Mouse (Mus musculus) embryonic facial prominence, embryonic 11.5 days (tissue): ENCODE measurements around the gene Lrmda. TPM values are rescaled to one million over a fixed set of nuclear protein-coding genes. Genes with fewer than 3 reads are reported as not detected.

Source experiments
- ATAC-seq: fragments of 200-750 bp; cut with Nextera tagmentation; replicated peaks from 2 replicates; pipeline ENCODE4 v1.8.0; 2017; ENCODE audit warnings: low read depth; ENCODE audit not compliant: insufficient number of reproducible peaks, low FRiP score, low TSS enrichment
- DNase-seq: peaks from one replicate; pipeline ENCODE4 v3.0.0-alpha.2; 2015; ENCODE audit warnings: low spot score
- H3K27ac ChIP-seq: fragments of 300-500 bp; sonication (generic); replicated peaks from 2 replicates; pipeline ENCODE4 v1.5.1; 2014; ENCODE audit warnings: mild to moderate bottlenecking, low read depth, low read length, control low read depth
- H3K27me3 ChIP-seq: fragments of 300-500 bp; sonication (generic); 2 replicates; pipeline ENCODE4 v1.6.1; 2014; ENCODE audit warnings: mild to moderate bottlenecking, low read length, moderate library complexity, mixed read lengths; ENCODE audit not compliant: control insufficient read depth, insufficient read depth
- H3K36me3 ChIP-seq: fragments of 300-500 bp; sonication (generic); replicated peaks from 2 replicates; pipeline ENCODE4 v1.6.1; 2014; ENCODE audit warnings: low read depth, mild to moderate bottlenecking, low read length, moderate library complexity, mixed read lengths; ENCODE audit not compliant: control insufficient read depth, insufficient read depth
- H3K4me1 ChIP-seq: fragments of 300-500 bp; sonication (generic); 2 replicates; pipeline ENCODE4 v1.6.1; 2014; ENCODE audit warnings: low read length, mixed read lengths; ENCODE audit not compliant: control insufficient read depth, insufficient read depth
- H3K4me2 ChIP-seq: fragments of 300-500 bp; sonication (generic); 2 replicates; pipeline ENCODE4 v1.6.1; 2014; ENCODE audit warnings: low read depth, mild to moderate bottlenecking, control low read depth, low read length, moderate library complexity
- H3K4me3 ChIP-seq: fragments of 300-500 bp; sonication (generic); 2 replicates; pipeline ENCODE4 v1.5.1; 2014; ENCODE audit warnings: low read depth, low read length, control low read depth
- H3K9ac ChIP-seq: fragments of 300-500 bp; sonication (generic); replicated peaks from 2 replicates; pipeline ENCODE4 v1.6.1; 2014; ENCODE audit warnings: mild to moderate bottlenecking, control low read depth, low read length
- H3K9me3 ChIP-seq: fragments of 300-500 bp; sonication (generic); replicated peaks from 2 replicates; pipeline ENCODE4 v1.6.1; 2016; ENCODE audit warnings: mild to moderate bottlenecking, low read length, inconsistent platforms, mixed read lengths; ENCODE audit not compliant: control insufficient read depth
- WGBS: fragments of 180-500 bp; shearing (Covaris S2); extraction: QIAGEN DNeasy Blood & Tissue Kit; methylation state at CpG from one replicate; pipeline ENCODE4 v1.1.7; 2014; 5-methylcytosine and 5-hydroxymethylcytosine counted together
- polyA plus RNA-seq: library from polyadenylated mRNA; unstranded; fragments of >200 nt; fragmentation: Nextera tagmentation; extraction: Ambion mirVana; gene quantifications from 2 replicates; pipeline ENCODE4 v1.2.1, GENCODE M21; 2014

The Lrmda gene
- polyA plus RNA-seq, 1 experiment from 2014 or later = 0.22 TPM

- Histone ChIP-seq H3K27me3 (no peaks in the 10 kb centered on the region), H3K9ac (no peak overlapping the region), H3K27ac (no peak overlapping the region), H3K4me2 (no peak overlapping the region), H3K36me3 (no peaks in the 10 kb centered on the region), H3K4me1 (no peaks in the 10 kb centered on the region), H3K4me3 (no peak overlapping the region), H3K9me3 (no peaks in the 10 kb centered on the region)
- DNase-seq = no peak
- 73% methylated on average over 5 of the region's 5 CpGs for WGBS
- no peak for ATAC-seq
Observed at GRCm38 (mm10) chr14:22073385-22073784, 53.9 kb downstream of the Lrmda start.

GRCm38 (mm10) chr14:22074229-22074628 lies 54.7 kb downstream of the Lrmda start:
- no peak overlapping the region for H3K4me2 ChIP-seq
- DNase-seq (peak; percentile 34), ATAC-seq (no peak)
- H3K27ac ChIP-seq = no peak overlapping the region
- no peaks in the 10 kb centered on the region for H3K9me3 ChIP-seq
- WGBS = 23% methylated on average over 16 of the region's 16 CpGs
- H3K9ac ChIP-seq = 0 out of 2 replicates have a peak overlapping the region, but pooled peaks have one; percentile 14
- H3K4me3 ChIP-seq = no peak overlapping the region
- H3K36me3 ChIP-seq = no peaks in the 10 kb centered on the region
- no peaks in the 10 kb centered on the region for H3K4me1 ChIP-seq
- H3K27me3 ChIP-seq = no peaks in the 10 kb centered on the region

GRCm38 (mm10) chr14:22083931-22084330 lies 64.4 kb downstream of the Lrmda start:
- 71% methylated on average over 3 of the region's 3 CpGs for WGBS
- no peak overlapping the region for H3K27ac ChIP-seq
- ATAC-seq = no peak

GRCm38 (mm10) chr14:22085411-22085810 lies 65.9 kb downstream of the Lrmda start:
- H3K4me3 ChIP-seq = no peak overlapping the region
- no peak overlapping the region for H3K9ac ChIP-seq
- no peaks in the 10 kb centered on the region for H3K9me3 ChIP-seq
- no peak overlapping the region for H3K27ac ChIP-seq
- H3K4me1 ChIP-seq = peaks cover 3% of the 10 kb centered on the region; the same call in 1 of the 2 replicates
- DNase-seq (no peak), ATAC-seq (no peak)
- no peak overlapping the region for H3K4me2 ChIP-seq
- no peaks in the 10 kb centered on the region; the same call in 1 of the 2 replicates for H3K36me3 ChIP-seq
- H3K27me3 ChIP-seq = no peaks in the 10 kb centered on the region
- 84% methylated on average over 3 of the region's 3 CpGs for WGBS

More at GRCm38 (mm10) chr14:22083931-22084330, 64.4 kb downstream of the Lrmda start:
- Histone ChIP-seq H3K4me2 (no peak overlapping the region), H3K4me3 (no peak overlapping the region), H3K9me3 (no peaks in the 10 kb centered on the region), H3K27me3 (no peaks in the 10 kb centered on the region), H3K9ac (no peak overlapping the region), H3K4me1 (no peaks in the 10 kb centered on the region), H3K36me3 (no peaks in the 10 kb centered on the region; the same call in 1 of the 2 replicates)
- DNase-seq = no peak

- Histone ChIP-seq H3K9ac (no peak overlapping the region), H3K4me3 (no peak overlapping the region), H3K36me3 (no peaks in the 10 kb centered on the region; the same call in 1 of the 2 replicates), H3K9me3 (no peaks in the 10 kb centered on the region), H3K27me3 (no peaks in the 10 kb centered on the region), H3K4me2 (no peak overlapping the region), H3K27ac (no peak overlapping the region), H3K4me1 (peaks cover 3% of the 10 kb centered on the region; the same call in 1 of the 2 replicates)
- 97% methylated on average over 2 of the region's 2 CpGs for WGBS
- DNase-seq = no peak
- no peak for ATAC-seq
Observed at GRCm38 (mm10) chr14:22088604-22089003, 69.1 kb downstream of the Lrmda start.

GRCm38 (mm10) chr14:22089331-22089730 lies 69.8 kb downstream of the Lrmda start:
- Histone ChIP-seq H3K36me3 (no peaks in the 10 kb centered on the region), H3K4me3 (no peak overlapping the region), H3K27me3 (no peaks in the 10 kb centered on the region), H3K4me2 (no peak overlapping the region), H3K9ac (no peak overlapping the region), H3K27ac (no peak overlapping the region), H3K4me1 (peaks cover 3% of the 10 kb centered on the region; the same call in 1 of the 2 replicates), H3K9me3 (no peaks in the 10 kb centered on the region)
- 68% methylated on average over 7 of the region's 7 CpGs for WGBS
- ATAC-seq = no peak
- no peak for DNase-seq

- ATAC-seq (no peak), DNase-seq (no peak)
- Histone ChIP-seq H3K4me3 (no peak overlapping the region), H3K4me1 (peaks cover 3% of the 10 kb centered on the region; the same call in 1 of the 2 replicates), H3K4me2 (no peak overlapping the region), H3K9me3 (no peaks in the 10 kb centered on the region), H3K27ac (no peak overlapping the region), H3K36me3 (no peaks in the 10 kb centered on the region), H3K9ac (no peak overlapping the region), H3K27me3 (no peaks in the 10 kb centered on the region)
- WGBS = 62% methylated on average over 8 of the region's 8 CpGs
Observed at GRCm38 (mm10) chr14:22089866-22090470, 70.5 kb downstream of the Lrmda start.

- ATAC-seq (no peak), DNase-seq (no peak)
- Histone ChIP-seq H3K4me3 (no peak overlapping the region), H3K27me3 (no peaks in the 10 kb centered on the region), H3K36me3 (no peaks in the 10 kb centered on the region), H3K4me1 (peaks cover 3% of the 10 kb centered on the region; the same call in 1 of the 2 replicates), H3K9me3 (no peaks in the 10 kb centered on the region), H3K27ac (no peak overlapping the region), H3K9ac (no peak overlapping the region), H3K4me2 (no peak overlapping the region)
- 47% methylated on average over 5 of the region's 5 CpGs for WGBS
Observed at GRCm38 (mm10) chr14:22090778-22091211, 71.3 kb downstream of the Lrmda start.
